Mouse (Mus musculus) adrenal gland, adult 10 weeks (tissue): ENCODE data around the gene Nxf2. TPM values are rescaled to one million over a fixed set of nuclear protein-coding genes. Genes with fewer than 3 reads are reported as not detected.

Source experiments
- polyA plus RNA-seq: library from polyadenylated mRNA; stranded (reverse); fragments of 350-450 nt; fragmentation: Illumina TruSeq; extraction: RNeasy Lipid Tissue Mini Kit (QIAGEN cat#74804); gene quantifications from one replicate; pipeline ENCODE4 v1.2.3, GENCODE M21; 2014; ENCODE audit warnings: low read depth, low replicate concordance

Gene Nxf2
- 0.47 TPM for polyA plus RNA-seq

DNA sequence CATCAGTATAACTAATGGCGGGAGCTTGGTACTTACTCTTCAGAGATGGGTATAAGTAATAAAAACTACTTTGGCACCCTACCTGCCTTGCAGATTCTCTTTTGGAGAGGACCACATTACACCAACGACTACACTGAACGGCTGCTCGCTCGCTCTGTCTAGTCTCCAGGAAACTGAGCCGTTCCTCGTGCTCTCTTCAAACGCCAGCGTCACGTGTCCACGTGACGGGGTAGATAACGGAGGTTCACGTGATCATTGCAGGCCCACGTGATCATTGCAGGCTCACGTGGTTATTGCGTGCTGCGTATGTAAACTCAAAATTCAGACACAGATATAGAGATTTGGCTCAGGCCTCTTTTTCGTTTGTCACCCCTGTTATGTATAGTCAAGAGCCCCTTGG is at the start of gene Nxf2:
TSS of gene Nxf2 (minus strand) at position 209 of the 400 bp plus-strand sequence.

DNA sequence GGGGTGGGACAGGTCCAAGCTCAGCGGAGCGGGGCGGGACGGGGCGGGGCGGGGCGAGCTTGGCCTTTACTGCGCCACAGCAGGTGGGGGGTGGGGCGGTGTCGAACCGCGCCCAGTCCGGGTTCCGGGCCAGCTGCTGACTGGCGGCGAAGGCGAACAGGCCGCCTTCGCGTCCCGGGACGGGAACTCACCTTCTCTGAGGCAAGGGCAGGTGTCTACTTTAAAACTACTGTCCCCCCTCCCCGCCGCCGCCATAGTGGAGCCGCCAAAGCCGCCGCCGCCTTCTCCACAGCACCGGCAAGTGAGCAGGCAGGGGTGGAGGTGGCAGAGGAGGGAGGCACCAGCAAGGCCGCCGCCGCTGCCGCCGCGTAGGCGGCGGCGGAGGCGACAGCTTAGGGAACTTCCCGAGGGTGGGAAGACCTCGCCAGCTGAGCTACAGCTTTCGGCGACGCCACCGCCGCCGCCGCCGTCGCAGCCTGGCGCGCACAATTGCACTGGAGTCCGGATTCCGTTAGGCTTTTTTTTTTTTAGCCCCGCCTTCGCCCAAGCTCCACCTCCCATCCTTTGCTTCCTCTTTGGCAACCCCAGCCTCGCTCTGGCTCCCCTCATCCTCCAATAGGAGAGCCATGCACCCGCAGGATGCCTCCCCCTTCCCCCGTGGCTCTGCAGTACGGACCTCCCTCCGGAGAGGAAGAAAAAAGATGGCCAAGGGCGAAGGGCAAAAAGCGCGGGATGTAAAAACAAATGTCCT is 44.3 kb upstream of the Nxf2 start, which contains the start of gene Zmat1:
TSS of gene Zmat1 (minus strand) at position 490 of the 751 bp plus-strand sequence.

Other genes with a start within 250 kb of the Nxf2 start
- gene Armcx1, start 246.8 kb downstream of the Nxf2 start, polyA plus RNA-seq, result 56.6 TPM
- 10.7 TPM for gene Armcx6, start 213.3 kb downstream of the Nxf2 start, polyA plus RNA-seq
- gene Armcx3, start 208.2 kb downstream of the Nxf2 start, polyA plus RNA-seq, result 128 TPM
- 68.6 TPM for gene Armcx2, start 155.5 kb downstream of the Nxf2 start, polyA plus RNA-seq
- 48.6 TPM for gene Zmat1, start 44.5 kb upstream of the Nxf2 start, polyA plus RNA-seq
- not detected for gene Gm15023, start 212.9 kb upstream of the Nxf2 start, polyA plus RNA-seq
- gene Tceal6, start 245.9 kb upstream of the Nxf2 start, polyA plus RNA-seq, result 0.99 TPM